Mouse (Mus musculus) limb, embryonic 15.5 days (tissue): ENCODE measurements around the gene Atp9a. TPM values are rescaled to one million over a fixed set of nuclear protein-coding genes. Genes with fewer than 3 reads are reported as not detected.
"Not testable (repeated sequence)": the region's sequence is repeated elsewhere in the genome, so short reads cannot be mapped to it uniquely, and the experiment has no call there.

Experiments
- ATAC-seq: fragments of 200-750 bp; cut with Nextera tagmentation; 2 replicates; pipeline ENCODE4 v1.8.0; 2017; ENCODE audit warnings: low read depth, moderate TSS enrichment; ENCODE audit not compliant: insufficient number of reproducible peaks, low FRiP score, low TSS enrichment
- H3K27ac ChIP-seq: fragments of 300-500 bp; sonication (generic); 2 replicates; pipeline ENCODE4 v1.5.1; 2015; ENCODE audit warnings: moderate library complexity, mild to moderate bottlenecking, inconsistent platforms
- H3K27me3 ChIP-seq: fragments of 300-500 bp; sonication (generic); 2 replicates; pipeline ENCODE4 v1.6.1; 2015; ENCODE audit warnings: inconsistent platforms
- H3K36me3 ChIP-seq: fragments of 300-500 bp; sonication (generic); 2 replicates; pipeline ENCODE4 v1.6.1; 2015; ENCODE audit warnings: inconsistent platforms
- H3K4me1 ChIP-seq: fragments of 300-500 bp; sonication (generic); 2 replicates; pipeline ENCODE4 v1.6.1; 2015; ENCODE audit warnings: inconsistent platforms
- H3K4me2 ChIP-seq: fragments of 300-500 bp; sonication (generic); 2 replicates; pipeline ENCODE4 v1.6.1; 2015; ENCODE audit warnings: mild to moderate bottlenecking, inconsistent platforms
- H3K4me3 ChIP-seq: fragments of 300-500 bp; sonication (generic); 2 replicates; pipeline ENCODE4 v1.5.1; 2015; ENCODE audit warnings: mild to moderate bottlenecking, inconsistent platforms
- H3K9ac ChIP-seq: fragments of 300-500 bp; sonication (generic); 2 replicates; pipeline ENCODE4 v1.6.1; 2015; ENCODE audit warnings: inconsistent platforms
- H3K9me3 ChIP-seq: fragments of 300-500 bp; sonication (generic); 2 replicates; pipeline ENCODE4 v1.6.1; 2016; ENCODE audit warnings: inconsistent platforms
- WGBS: fragments of 180-500 bp; shearing (Covaris S2); methylation state at CpG from one replicate; pipeline ENCODE4 v1.1.7; 2015; 5-methylcytosine and 5-hydroxymethylcytosine counted together
- polyA plus RNA-seq: library from polyadenylated mRNA; unstranded; fragments of >200 nt; fragmentation: Nextera tagmentation; extraction: Ambion mirVana; gene quantifications from 2 replicates; pipeline ENCODE4 v1.2.1, GENCODE M21; 2015

Gene Atp9a
- polyA plus RNA-seq, 1 experiment from 2014 or later = 24.6 TPM

GRCm38 (mm10) chr2:168765065-168765681, 23.0 kb upstream of the Atp9a start:
- ATAC-seq = no peak
- H3K4me2 ChIP-seq = peak overlapping the region; percentile 86
- no peaks in the 10 kb centered on the region for H3K9me3 ChIP-seq
- H3K27ac ChIP-seq = no peak overlapping the region
- H3K9ac ChIP-seq = no peak overlapping the region
- peak overlapping the region; percentile 46 for H3K4me3 ChIP-seq
- H3K4me1 ChIP-seq = peaks cover 25% of the 10 kb centered on the region
- peaks cover 89% of the 10 kb centered on the region for H3K27me3 ChIP-seq
- H3K36me3 ChIP-seq = no peaks in the 10 kb centered on the region
- WGBS = 2% methylated on average over 32 of the region's 32 CpGs

GRCm38 (mm10) chr2:168764460-168764867, 22.3 kb upstream of the Atp9a start:
- no peaks in the 10 kb centered on the region for H3K9me3 ChIP-seq
- H3K36me3 ChIP-seq = no peaks in the 10 kb centered on the region
- no peak overlapping the region for H3K27ac ChIP-seq
- ATAC-seq = no peak
- H3K4me1 ChIP-seq = peaks cover 25% of the 10 kb centered on the region
- no peak overlapping the region for H3K9ac ChIP-seq
- no peak overlapping the region for H3K4me2 ChIP-seq
- peaks cover 83% of the 10 kb centered on the region for H3K27me3 ChIP-seq
- WGBS = 18% methylated on average over 9 of the region's 9 CpGs
- H3K4me3 ChIP-seq = no peak overlapping the region

- peaks cover 25% of the 10 kb centered on the region for H3K4me1 ChIP-seq
- no peak overlapping the region for H3K4me3 ChIP-seq
- H3K27me3 ChIP-seq = peaks cover 76% of the 10 kb centered on the region
- H3K36me3 ChIP-seq = no peaks in the 10 kb centered on the region
- H3K9ac ChIP-seq = no peak overlapping the region
- H3K27ac ChIP-seq = no peak overlapping the region
- no peaks in the 10 kb centered on the region for H3K9me3 ChIP-seq
- no peak for ATAC-seq
- no peak overlapping the region for H3K4me2 ChIP-seq
- 14% methylated on average over 7 of the region's 7 CpGs for WGBS
Measured at GRCm38 (mm10) chr2:168763785-168764184, 21.6 kb upstream of the Atp9a start.

- Histone ChIP-seq H3K4me1 (peaks cover 25% of the 10 kb centered on the region), H3K27me3 (peaks cover 62% of the 10 kb centered on the region), H3K9ac (no peak overlapping the region), H3K27ac (no peak overlapping the region), H3K36me3 (no peaks in the 10 kb centered on the region), H3K4me2 (no peak overlapping the region), H3K9me3 (no peaks in the 10 kb centered on the region), H3K4me3 (no peak overlapping the region)
- ATAC-seq = no peak
- 7% methylated on average over 12 of the region's 12 CpGs for WGBS
Measured at GRCm38 (mm10) chr2:168762411-168762815, 20.2 kb upstream of the Atp9a start.

GRCm38 (mm10) chr2:168761954-168762353, 19.7 kb upstream of the Atp9a start:
- WGBS = 33% methylated on average over 4 of the region's 4 CpGs
- ATAC-seq = no peak
- Histone ChIP-seq H3K36me3 (no peaks in the 10 kb centered on the region), H3K4me1 (peaks cover 21% of the 10 kb centered on the region), H3K27me3 (peaks cover 57% of the 10 kb centered on the region), H3K27ac (no peak overlapping the region), H3K4me2 (no peak overlapping the region), H3K4me3 (no peak overlapping the region), H3K9me3 (no peaks in the 10 kb centered on the region), H3K9ac (no peak overlapping the region)

GRCm38 (mm10) chr2:168761141-168761540, 18.9 kb upstream of the Atp9a start:
- no peak overlapping the region for H3K4me3 ChIP-seq
- peaks cover 49% of the 10 kb centered on the region for H3K27me3 ChIP-seq
- H3K9me3 ChIP-seq = no peaks in the 10 kb centered on the region
- H3K4me2 ChIP-seq = no peak overlapping the region
- 82% methylated on average over 9 of the region's 9 CpGs for WGBS
- no peak for ATAC-seq
- no peak overlapping the region for H3K9ac ChIP-seq
- no peak overlapping the region for H3K27ac ChIP-seq
- no peaks in the 10 kb centered on the region for H3K36me3 ChIP-seq
- H3K4me1 ChIP-seq = peaks cover 13% of the 10 kb centered on the region

- not testable (repeated sequence) for H3K27ac ChIP-seq, H3K9me3 ChIP-seq, H3K27me3 ChIP-seq, ATAC-seq, H3K9ac ChIP-seq, H3K36me3 ChIP-seq, H3K4me3 ChIP-seq, H3K4me2 ChIP-seq, H3K4me1 ChIP-seq
- WGBS = 86% methylated on average over 10 of the region's 10 CpGs
Measured at GRCm38 (mm10) chr2:168744406-168744805, 2.2 kb upstream of the Atp9a start.

- H3K4me1 ChIP-seq = peaks cover 4% of the 10 kb centered on the region; the same call in 1 of the 2 replicates
- H3K4me3 ChIP-seq = peak overlapping the region; percentile 90
- H3K9ac ChIP-seq = no peak overlapping the region
- 20% methylated on average over 7 of the region's 7 CpGs for WGBS
- no peak for ATAC-seq
- no peaks in the 10 kb centered on the region for H3K9me3 ChIP-seq
- no peaks in the 10 kb centered on the region for H3K36me3 ChIP-seq
- peak overlapping the region; percentile 76 for H3K4me2 ChIP-seq
- H3K27me3 ChIP-seq = no peaks in the 10 kb centered on the region
- H3K27ac ChIP-seq = no peak overlapping the region
Measured at GRCm38 (mm10) chr2:168742649-168743048, 440 bp upstream of the Atp9a start.

- Histone ChIP-seq H3K36me3 (no peaks in the 10 kb centered on the region), H3K4me1 (peaks cover 4% of the 10 kb centered on the region; the same call in 1 of the 2 replicates), H3K9ac (peak overlapping the region; percentile 81), H3K4me3 (peak overlapping the region; percentile 90), H3K4me2 (peak overlapping the region; percentile 79), H3K27me3 (no peaks in the 10 kb centered on the region), H3K9me3 (no peaks in the 10 kb centered on the region), H3K27ac (peak overlapping the region; percentile 81)
- ATAC-seq = peak; percentile 69
- 1% methylated on average over 56 of the region's 108 CpGs for WGBS
Measured at GRCm38 (mm10) chr2:168741273-168742058, 743 bp downstream of the Atp9a start.

- H3K27ac ChIP-seq = 0 out of 2 replicates have a peak overlapping the region, but pooled peaks have one; percentile 81
- peak overlapping the region; percentile 79 for H3K4me2 ChIP-seq
- no peaks in the 10 kb centered on the region for H3K9me3 ChIP-seq
- H3K36me3 ChIP-seq = no peaks in the 10 kb centered on the region
- peak overlapping the region; percentile 90 for H3K4me3 ChIP-seq
- peaks cover 4% of the 10 kb centered on the region; the same call in 1 of the 2 replicates for H3K4me1 ChIP-seq
- no peak overlapping the region for H3K9ac ChIP-seq
- no peaks in the 10 kb centered on the region for H3K27me3 ChIP-seq
- ATAC-seq = no peak
- WGBS = 85% methylated on average over 10 of the region's 10 CpGs
Measured at GRCm38 (mm10) chr2:168740496-168740895, 1.7 kb downstream of the Atp9a start.

GRCm38 (mm10) chr2:168738854-168739253, 3.4 kb downstream of the Atp9a start:
- H3K4me3 ChIP-seq = no peak overlapping the region
- H3K27me3 ChIP-seq = no peaks in the 10 kb centered on the region
- H3K27ac ChIP-seq = no peak overlapping the region
- H3K4me2 ChIP-seq = no peak overlapping the region
- WGBS = 86% methylated on average over 1 of the region's 1 CpGs
- no peak for ATAC-seq
- peaks cover 4% of the 10 kb centered on the region; the same call in 1 of the 2 replicates for H3K4me1 ChIP-seq
- H3K9ac ChIP-seq = no peak overlapping the region
- H3K9me3 ChIP-seq = no peaks in the 10 kb centered on the region
- H3K36me3 ChIP-seq = no peaks in the 10 kb centered on the region

- no peak overlapping the region for H3K4me2 ChIP-seq
- H3K9ac ChIP-seq = no peak overlapping the region
- H3K9me3 ChIP-seq = no peaks in the 10 kb centered on the region
- no peak for ATAC-seq
- H3K36me3 ChIP-seq = no peaks in the 10 kb centered on the region
- peaks cover 4% of the 10 kb centered on the region; the same call in 1 of the 2 replicates for H3K4me1 ChIP-seq
- H3K27me3 ChIP-seq = no peaks in the 10 kb centered on the region
- H3K27ac ChIP-seq = no peak overlapping the region
- no peak overlapping the region for H3K4me3 ChIP-seq
- WGBS = 82% methylated on average over 10 of the region's 10 CpGs
Measured at GRCm38 (mm10) chr2:168737878-168738277, 4.3 kb downstream of the Atp9a start.
